Mouse (Mus musculus) spleen, embryonic (tissue): Measurements from ENCODE around the gene Gm17402.

ENCODE experiments used
- CTCF ChIA-PET: fragments of 350-600 bp; sonication (Branson Sonifier 250); formaldehyde crosslinking; loops from one replicate; lab custom pipeline; 2022; lab: Charles Lee

Gene Gm17402

DNA sequence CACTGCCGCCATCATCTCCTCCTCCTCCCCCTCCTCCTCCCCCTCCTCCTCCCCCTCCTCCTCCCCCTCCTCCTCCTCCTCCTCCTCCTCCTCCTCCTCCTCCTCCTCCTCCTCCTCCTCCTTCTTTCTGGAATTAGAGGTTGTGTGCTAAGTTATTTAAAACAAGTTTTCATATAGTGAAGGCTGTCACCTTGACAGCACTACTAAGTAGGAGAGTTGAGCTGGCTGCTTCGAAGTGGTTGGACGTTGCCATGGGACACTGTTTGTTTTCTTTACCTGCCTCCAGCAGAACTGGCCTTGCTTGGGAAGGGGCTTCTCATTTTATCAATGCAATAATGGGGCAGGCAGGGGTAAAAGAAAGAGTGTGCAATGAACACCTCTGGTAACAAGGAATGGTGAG lies at the start of gene Gm17402:
TSS of gene Gm17402 (minus strand) at position 101 of the 400 bp plus-strand sequence.
- CTCF ChIA-PET = no interaction called here

GRCm38 (mm10) chr3:67378215-67378614 lies 3.3 kb upstream of the Gm17402 start:
- CTCF ChIA-PET = no interaction called here

GRCm38 (mm10) chr3:67374360-67374778 lies 594 bp downstream of the Gm17402 start:
- CTCF ChIA-PET = no interaction called here

DNA sequence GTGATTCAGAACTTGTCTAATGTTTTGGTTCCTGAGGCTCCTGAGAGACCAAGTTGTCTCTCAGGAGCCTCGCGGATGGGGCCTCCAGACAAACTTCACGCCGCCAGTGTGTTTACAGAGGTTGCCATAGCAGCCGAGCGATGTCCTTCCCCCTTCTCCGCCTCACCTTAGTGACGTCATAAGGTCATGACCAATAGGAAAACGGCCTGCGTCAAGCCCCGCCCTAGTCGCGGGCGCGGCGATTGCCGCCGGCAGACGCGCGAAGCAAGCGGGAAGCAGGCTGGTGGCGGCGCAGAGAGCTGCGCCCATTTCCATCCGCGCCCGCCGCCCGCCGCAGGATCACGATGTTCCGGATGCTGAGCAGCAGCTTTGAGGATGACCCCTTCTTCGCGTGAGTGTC lies 1.1 kb downstream of the Gm17402 start, which contains the start of gene Mlf1:
TSS of gene Mlf1 (plus strand) at position 226 of the 400 bp plus-strand sequence.
- CTCF ChIA-PET = no interaction called here

DNA sequence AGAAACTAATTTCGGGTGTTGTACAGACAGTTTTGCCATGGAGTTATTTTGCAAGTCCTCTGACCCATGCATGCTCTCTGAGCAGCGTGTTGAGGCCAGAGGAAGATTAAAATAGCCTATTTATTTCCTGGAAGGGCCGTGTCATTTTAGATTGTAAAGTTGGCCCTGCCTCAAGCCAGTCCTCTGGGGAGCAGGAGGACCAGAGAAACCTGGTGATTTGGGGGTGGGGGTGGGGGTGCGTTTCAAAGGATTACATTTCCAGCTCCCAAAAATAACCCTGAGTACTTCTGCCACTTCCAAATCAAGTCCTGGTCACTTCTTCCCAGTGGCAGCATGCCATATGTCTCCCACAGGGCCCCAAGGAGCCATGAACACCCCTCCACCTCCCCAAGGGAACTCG lies 2.2 kb downstream of the Gm17402 start:
- CTCF ChIA-PET = no interaction called here

DNA sequence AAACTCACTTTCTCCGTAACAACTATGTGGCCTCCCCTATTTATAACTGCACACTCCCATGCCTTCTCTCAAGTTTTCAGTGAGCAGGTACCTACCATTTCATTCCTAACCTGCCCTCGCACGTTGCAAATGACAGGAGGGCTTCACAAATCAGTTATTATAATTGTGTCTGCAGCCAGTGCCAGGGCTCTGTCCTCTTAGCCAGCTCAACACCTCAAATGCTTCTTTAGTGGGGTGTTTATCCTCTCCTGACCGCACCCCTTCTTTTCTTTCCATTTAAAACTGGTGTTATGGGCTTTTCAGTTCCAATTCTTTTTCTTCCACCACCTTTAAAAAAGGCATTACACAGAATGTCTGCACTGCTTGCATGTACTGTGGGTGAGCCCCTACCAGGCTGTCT lies 2.8 kb downstream of the Gm17402 start:
- CTCF ChIA-PET = no interaction called here

DNA sequence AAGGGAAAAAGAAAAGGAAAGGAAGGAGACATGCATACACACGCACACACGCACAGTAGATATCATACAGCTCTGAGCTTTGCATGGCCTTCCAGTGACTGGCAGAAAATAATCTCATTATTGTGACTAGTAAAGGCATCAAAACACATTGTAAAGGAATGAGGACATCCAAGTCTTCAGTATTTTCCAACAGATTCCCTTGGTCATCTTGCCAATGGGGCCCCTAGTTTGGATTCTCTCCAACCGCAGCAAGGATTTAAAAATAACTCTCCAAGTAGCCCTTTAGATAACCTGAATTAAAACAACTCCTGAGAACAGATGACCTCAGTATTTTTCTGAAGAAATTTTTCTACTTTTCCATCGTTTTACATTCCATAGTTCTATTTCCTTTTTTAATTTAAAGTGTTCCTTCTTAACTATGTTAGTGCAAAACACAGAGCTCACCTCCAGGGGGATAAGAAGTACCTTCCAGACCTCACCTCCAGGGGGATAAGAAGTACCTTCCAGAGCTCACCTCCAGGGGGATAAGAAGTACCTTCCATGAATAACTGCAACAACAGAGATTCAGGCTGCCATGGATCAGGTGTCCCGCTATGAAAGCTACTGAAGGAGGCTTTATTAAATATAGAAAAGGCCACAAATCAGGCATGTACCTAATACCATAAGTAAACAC lies 5.4 kb downstream of the Gm17402 start:
- CTCF ChIA-PET = no interaction called here

GRCm38 (mm10) chr3:67367481-67367880 lies 7.5 kb downstream of the Gm17402 start:
- CTCF ChIA-PET = no interaction called here

GRCm38 (mm10) chr3:67366087-67366892 lies 8.7 kb downstream of the Gm17402 start:
- CTCF ChIA-PET = interaction anchor here (0.6 kb wide), 1 partner anchor 24 kb away, joined by 3 read pairs; no protein-coding TSS in a partner anchor

DNA sequence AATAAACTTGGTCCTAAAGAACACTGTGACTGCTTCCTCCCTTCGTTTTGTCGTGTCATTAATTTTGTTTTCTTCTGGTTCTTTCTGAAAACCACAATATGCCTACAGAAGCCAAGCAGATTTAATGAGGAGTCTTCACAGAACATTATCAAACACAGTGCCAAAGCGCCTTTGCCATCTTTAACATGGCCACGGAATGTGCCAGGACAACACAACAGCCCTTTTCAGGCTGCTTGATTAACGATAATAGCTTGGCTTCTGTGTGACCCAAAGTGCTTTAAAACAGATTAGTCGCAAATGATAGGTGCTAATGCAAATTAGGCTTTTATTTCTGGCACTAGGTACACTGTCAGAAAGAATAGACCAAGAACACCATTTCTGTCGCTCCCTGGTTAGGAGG lies 16.6 kb downstream of the Gm17402 start:
- CTCF ChIA-PET = no interaction called here

- CTCF ChIA-PET = interaction anchor here (0.6 kb wide), 1 partner anchor 1488 kb away, joined by 3 read pairs; no protein-coding TSS in a partner anchor
Observed at GRCm38 (mm10) chr3:67352763-67353149, 22.2 kb downstream of the Gm17402 start.

DNA sequence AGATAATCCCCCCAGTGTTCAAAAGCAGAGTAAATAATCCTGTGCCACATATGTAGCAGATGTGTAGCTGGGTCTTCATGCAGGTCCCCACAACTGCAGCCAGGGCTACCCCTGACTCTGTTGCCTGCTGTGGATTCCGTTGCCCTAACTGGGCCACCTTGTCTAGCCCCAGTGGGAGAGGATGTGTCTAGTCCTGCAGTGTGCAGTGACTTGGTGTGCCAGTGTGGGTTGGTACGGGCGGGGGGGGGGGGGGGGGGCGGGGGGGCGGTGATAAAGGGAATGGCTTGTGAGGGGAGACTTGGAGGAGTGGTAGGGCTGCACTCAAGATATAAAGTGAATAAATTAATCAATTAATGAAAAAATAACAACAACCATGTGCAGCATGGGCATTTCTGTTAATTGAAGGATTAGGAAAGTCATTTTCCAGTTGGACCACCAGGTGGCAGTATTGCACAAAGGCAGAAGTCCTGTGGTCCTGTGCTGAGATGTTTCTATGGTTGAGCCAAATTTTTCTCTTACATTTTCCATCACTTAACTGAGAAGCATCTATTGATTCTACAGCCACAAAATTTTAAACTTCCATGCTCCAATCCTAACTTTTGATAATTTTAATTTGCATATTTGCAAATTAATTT lies 22.7 kb downstream of the Gm17402 start:
- CTCF ChIA-PET = no interaction called here

- CTCF ChIA-PET = no interaction called here
Observed at GRCm38 (mm10) chr3:67351406-67352127, 23.4 kb downstream of the Gm17402 start.

DNA sequence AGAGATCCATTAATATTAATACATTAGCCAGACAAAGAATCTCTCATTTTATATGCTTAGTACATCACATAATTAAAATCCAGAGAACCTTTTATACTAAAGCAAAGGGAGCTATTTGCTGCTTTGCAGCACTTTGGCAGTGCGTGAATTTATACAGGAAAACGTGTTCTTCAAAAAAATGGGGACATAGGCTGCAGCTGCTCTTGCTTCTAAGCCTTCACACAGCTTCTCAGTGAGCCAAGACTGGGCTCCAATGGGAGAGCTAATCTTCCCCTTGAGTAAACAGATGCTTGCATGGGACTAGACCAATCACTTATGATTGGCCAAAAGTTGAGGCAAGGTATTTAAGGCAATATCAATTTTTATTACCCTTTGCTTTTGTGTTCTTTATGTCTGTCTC lies 28.3 kb downstream of the Gm17402 start:
- CTCF ChIA-PET = no interaction called here

DNA sequence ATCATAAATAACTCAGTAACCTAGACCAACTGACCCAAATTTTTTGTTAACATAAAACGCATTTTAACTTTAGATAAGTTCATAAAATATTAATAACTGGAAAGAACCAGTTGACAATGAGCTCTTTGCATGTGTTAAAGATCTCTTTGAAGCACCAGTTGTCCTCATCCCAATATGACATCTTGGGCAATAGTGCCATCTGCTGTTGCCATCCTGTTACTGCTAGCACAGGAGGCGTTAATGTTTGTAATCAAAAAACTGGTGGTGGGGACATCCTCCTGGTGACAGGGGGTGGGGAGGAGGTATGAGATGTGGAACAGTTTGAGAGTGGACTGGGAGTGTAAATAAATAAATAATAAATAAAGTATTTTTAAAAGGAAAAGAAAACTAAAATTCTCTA lies 30.4 kb downstream of the Gm17402 start:
- CTCF ChIA-PET = no interaction called here

DNA sequence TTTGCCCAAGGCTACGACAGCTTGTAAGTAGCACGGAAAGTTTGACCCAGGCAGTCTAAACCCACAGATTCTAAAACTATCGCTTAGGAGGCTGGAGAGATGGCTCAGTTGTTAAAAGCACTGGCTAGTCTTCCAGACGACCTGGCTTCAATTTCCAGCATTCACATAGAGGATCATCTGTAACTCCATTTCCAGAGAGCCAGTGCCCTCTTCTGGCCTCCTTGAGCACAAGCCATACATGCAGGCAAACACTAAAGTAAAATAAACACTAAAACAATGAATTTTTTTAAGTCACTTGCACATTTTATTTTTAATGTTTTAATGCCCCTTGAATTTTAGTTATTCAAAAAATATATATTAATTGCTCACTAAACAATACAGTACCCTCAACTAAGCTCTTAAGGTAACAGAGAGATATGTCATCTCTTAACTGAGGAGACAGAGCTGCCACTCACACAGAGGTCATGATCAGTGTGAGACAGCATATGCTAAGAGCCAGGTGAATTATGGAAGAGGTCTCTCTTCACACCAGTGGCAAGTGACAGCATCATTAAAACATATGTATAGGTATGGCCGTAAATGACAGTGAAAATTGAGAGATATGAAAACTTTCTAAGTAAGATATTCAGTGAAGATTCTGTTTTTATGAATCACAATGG lies 31.8 kb downstream of the Gm17402 start:
- CTCF ChIA-PET = no interaction called here

DNA sequence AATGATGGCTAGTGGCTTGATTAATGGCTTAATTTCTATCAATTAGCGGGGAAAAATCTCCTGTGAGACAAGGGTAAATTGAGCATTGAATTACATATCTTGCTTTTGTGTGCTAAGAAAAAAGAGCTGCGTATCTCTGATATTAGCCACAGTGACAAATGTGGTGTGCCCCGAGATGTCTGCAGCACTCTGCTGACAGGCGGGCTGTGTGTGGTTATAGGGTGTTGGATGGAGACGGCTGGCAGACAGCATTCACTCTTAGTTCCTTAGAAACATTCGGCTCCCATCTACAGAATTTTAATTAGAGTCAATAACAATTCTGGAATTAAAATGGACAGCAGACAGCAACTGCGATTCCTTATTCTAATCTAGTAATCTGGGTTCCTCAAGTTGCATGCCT lies 34.0 kb downstream of the Gm17402 start:
- CTCF ChIA-PET = interaction anchor here (0.6 kb wide), 1 partner anchor 377 kb away, joined by 8 read pairs; no protein-coding TSS in a partner anchor

DNA sequence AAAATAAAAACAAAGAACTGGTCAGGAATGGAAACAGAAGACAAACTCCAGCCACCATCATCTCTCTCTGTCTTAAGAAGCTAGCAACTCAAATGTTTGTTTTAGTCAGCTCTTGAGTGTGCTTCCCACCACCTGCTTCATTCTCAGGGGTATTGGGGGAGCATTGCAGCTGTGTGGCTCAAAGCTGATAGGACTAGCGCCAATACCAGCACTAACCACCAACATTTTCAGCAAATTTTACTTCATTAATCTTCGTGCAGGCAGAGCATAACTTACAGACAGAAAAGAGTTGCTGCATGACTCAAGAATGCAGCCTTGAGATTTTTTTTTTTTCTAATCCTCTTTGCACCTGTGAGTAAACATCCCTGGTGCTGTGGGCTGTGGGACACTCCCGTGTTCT lies 35.4 kb downstream of the Gm17402 start:
- CTCF ChIA-PET = no interaction called here

GRCm38 (mm10) chr3:67322422-67322821 lies 52.5 kb downstream of the Gm17402 start:
- CTCF ChIA-PET = no interaction called here
